Mouse (Mus musculus) forebrain, embryonic 11.5 days (tissue): ENCODE measurements around the gene Ehmt1. TPM values are rescaled to one million over a fixed set of nuclear protein-coding genes. Genes with fewer than 3 reads are reported as not detected.

ENCODE experiments used
- ATAC-seq: fragments of 200-750 bp; cut with Nextera tagmentation; replicated peaks from 2 replicates; pipeline ENCODE4 v1.8.0; 2017; ENCODE audit warnings: moderate TSS enrichment; ENCODE audit not compliant: low FRiP score
- DNase-seq: peaks from one replicate; pipeline ENCODE4 v3.0.0-alpha.2; 2017; ENCODE audit warnings: low spot score
- H3K27ac ChIP-seq: fragments of 300-500 bp; sonication (generic); 2 replicates; pipeline ENCODE4 v1.5.1; 2014; ENCODE audit warnings: low read depth, low read length
- H3K27me3 ChIP-seq: fragments of 300-500 bp; sonication (generic); 2 replicates; pipeline ENCODE4 v1.6.1; 2014; ENCODE audit warnings: mild to moderate bottlenecking, low read length, mixed read lengths; ENCODE audit not compliant: control insufficient read depth, insufficient read depth
- H3K36me3 ChIP-seq: fragments of 300-500 bp; sonication (generic); 2 replicates; pipeline ENCODE4 v1.6.1; 2014; ENCODE audit warnings: mild to moderate bottlenecking, low read length, moderate library complexity, mixed read lengths; ENCODE audit not compliant: control insufficient read depth, insufficient read depth
- H3K4me1 ChIP-seq: fragments of 300-500 bp; sonication (generic); replicated peaks from 2 replicates; pipeline ENCODE4 v1.6.1; 2014; ENCODE audit warnings: low read length, mixed read lengths; ENCODE audit not compliant: control insufficient read depth, insufficient read depth
- H3K4me2 ChIP-seq: fragments of 300-500 bp; sonication (generic); 2 replicates; pipeline ENCODE4 v1.6.1; 2014; ENCODE audit warnings: low read depth, mild to moderate bottlenecking, low read length, moderate library complexity, mixed read lengths; ENCODE audit not compliant: severe bottlenecking
- H3K4me3 ChIP-seq: fragments of 300-500 bp; sonication (generic); 2 replicates; pipeline ENCODE4 v1.5.1; 2014; ENCODE audit warnings: low read depth, low read length
- H3K9ac ChIP-seq: fragments of 300-500 bp; sonication (generic); 2 replicates; pipeline ENCODE4 v1.6.1; 2014; ENCODE audit warnings: low read length
- H3K9me3 ChIP-seq: fragments of 300-500 bp; sonication (generic); 2 replicates; pipeline ENCODE4 v1.6.1; 2016; ENCODE audit warnings: low read length, mixed read lengths; ENCODE audit not compliant: control insufficient read depth
- WGBS: fragments of 180-500 bp; shearing (Covaris S2); extraction: QIAGEN DNeasy Blood & Tissue Kit; methylation state at CpG from one replicate; pipeline ENCODE4 v1.1.7; 2014; 5-methylcytosine and 5-hydroxymethylcytosine counted together
- polyA plus RNA-seq: library from polyadenylated mRNA; unstranded; fragments of >200 nt; fragmentation: Nextera tagmentation; extraction: Ambion mirVana; gene quantifications from 2 replicates; pipeline ENCODE4 v1.2.1, GENCODE M21; 2014

Ehmt1 gene
- polyA plus RNA-seq, 1 experiment from 2014 or later: 123 TPM

DNA sequence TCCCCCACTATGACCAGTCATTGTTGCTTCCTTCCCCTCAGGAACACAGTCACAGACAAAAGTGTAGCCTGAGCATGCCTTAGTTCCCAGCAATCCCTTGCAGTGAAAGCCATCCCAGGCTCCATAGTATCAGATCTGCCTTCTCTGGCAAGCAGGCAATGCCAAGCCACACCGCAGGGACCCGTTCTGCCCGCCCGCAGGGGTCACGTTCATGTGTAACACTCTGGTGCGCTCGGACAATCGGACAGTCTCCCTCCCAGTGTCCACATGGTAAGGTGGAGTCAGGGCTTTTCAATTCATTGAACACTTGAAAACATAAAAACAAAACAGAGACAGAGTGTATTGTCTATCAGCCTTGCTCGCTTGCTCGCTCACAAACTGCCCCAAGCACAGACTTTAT, 111.7 kb downstream of the Ehmt1 start:
- H3K27me3 ChIP-seq: no peaks in the 10 kb centered on the region
- H3K9me3 ChIP-seq: no peaks in the 10 kb centered on the region
- 80% methylated on average over 10 of the region's 10 CpGs for WGBS
- DNase-seq (no peak), ATAC-seq (no peak)
- no peak overlapping the region for H3K9ac ChIP-seq
- no peak overlapping the region for H3K4me2 ChIP-seq
- no peaks in the 10 kb centered on the region for H3K4me1 ChIP-seq
- H3K4me3 ChIP-seq: no peak overlapping the region
- H3K36me3 ChIP-seq: peaks cover 20% of the 10 kb centered on the region
- H3K27ac ChIP-seq: no peak overlapping the region

DNA sequence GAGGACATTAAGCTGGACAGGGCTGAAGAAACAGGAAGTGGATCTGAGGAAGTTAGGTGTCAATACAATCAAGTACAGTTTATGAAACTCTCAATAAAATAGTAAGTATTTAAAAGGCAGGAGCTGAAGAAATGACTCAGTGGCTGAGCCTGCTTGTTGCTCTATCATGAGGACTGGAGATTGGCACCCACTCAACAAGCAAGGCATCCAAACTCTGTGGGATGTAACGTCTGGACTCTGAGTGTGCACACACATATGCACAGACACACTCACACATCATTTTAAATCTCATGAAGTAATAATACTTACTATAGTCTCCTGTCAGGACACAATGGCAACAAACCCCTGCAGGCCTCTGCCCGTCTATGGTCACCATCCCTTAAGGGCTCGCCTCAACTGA, 112.4 kb downstream of the Ehmt1 start:
- Histone ChIP-seq H3K36me3 (peaks cover 24% of the 10 kb centered on the region), H3K9me3 (no peaks in the 10 kb centered on the region), H3K27me3 (no peaks in the 10 kb centered on the region), H3K27ac (no peak overlapping the region), H3K4me1 (no peaks in the 10 kb centered on the region), H3K4me3 (no peak overlapping the region), H3K9ac (no peak overlapping the region), H3K4me2 (no peak overlapping the region)
- ATAC-seq (no peak), DNase-seq (no peak)
- WGBS: 91% methylated on average over 3 of the region's 3 CpGs

DNA sequence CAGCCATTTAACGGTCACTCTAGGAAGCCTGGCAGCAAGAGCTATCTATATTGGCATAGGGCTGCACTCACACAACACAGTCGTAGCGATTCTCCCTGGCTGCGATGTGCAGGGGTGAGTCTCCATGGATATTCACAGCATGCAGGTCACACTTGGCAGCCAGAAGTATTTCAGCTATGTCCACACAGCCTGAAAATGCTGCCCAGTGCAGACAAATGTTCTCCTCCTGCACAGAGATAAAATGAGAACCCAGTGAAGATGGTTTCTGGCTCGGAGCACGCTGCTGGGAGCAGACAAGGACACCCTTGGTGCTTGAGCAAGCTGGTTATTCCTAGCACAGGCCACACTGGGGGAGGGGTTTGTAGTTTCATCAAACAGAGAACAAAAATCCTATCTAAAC, 113.3 kb downstream of the Ehmt1 start:
- Histone ChIP-seq H3K9me3 (no peaks in the 10 kb centered on the region), H3K9ac (no peak overlapping the region), H3K27ac (no peak overlapping the region), H3K4me1 (no peaks in the 10 kb centered on the region), H3K27me3 (no peaks in the 10 kb centered on the region), H3K36me3 (peaks cover 31% of the 10 kb centered on the region), H3K4me2 (no peak overlapping the region), H3K4me3 (no peak overlapping the region)
- 93% methylated on average over 6 of the region's 6 CpGs for WGBS
- ATAC-seq (no peak), DNase-seq (no peak)

DNA sequence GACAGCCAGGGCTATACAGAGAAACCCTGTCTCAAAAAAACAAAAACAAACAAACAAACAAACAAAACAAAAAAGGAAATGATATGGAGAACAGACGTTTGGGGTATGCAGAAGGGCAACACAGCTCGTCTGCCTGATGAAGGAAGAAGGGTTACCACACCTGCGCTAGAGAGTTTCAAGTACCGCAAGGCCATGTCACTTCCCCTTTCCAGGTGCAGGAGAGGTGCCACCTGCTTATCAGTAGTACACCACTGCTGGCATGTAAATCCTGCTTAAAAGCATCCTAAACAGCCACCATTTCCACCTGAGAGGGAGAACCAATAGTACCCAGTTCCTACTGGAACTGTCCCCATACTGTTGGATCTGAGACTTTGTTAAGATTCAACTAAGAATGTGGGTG, 113.8 kb downstream of the Ehmt1 start:
- H3K36me3 ChIP-seq: peaks cover 34% of the 10 kb centered on the region
- no peak for DNase-seq
- no peaks in the 10 kb centered on the region for H3K9me3 ChIP-seq
- no peaks in the 10 kb centered on the region for H3K4me1 ChIP-seq
- no peak overlapping the region for H3K4me3 ChIP-seq
- no peak for ATAC-seq
- no peak overlapping the region for H3K9ac ChIP-seq
- H3K27ac ChIP-seq: no peak overlapping the region
- no peaks in the 10 kb centered on the region for H3K27me3 ChIP-seq
- no peak overlapping the region for H3K4me2 ChIP-seq
- 96% methylated on average over 4 of the region's 4 CpGs for WGBS

DNA sequence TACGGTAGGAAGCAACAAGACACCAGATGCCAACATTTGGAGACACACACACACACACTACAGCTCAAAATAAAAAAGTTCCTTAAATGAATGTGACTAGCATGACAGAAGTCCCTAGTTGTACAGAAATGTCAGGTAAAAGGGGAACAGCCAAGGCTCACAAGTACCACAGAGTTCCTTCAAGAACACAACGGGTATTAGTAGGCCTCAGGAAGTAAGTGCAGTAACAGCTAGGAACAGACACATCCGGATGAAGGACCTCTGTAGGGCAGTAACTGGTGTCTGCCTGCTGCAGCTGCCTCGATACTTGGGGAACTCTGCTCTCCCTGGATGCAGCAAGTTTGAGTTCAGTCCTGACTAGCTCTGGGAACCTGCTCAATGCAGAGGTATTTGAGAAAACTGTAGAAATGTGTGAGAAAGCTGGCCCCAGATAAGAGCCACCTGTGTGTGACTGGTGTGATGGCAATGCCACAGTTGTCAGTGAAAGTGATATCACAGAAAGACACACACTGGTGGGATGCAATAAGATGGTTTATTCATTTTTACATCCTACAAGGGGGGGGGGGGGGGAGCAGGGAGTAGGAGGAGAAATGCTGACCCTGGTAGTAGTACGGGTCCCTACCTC, 122.5 kb downstream of the Ehmt1 start:
- Histone ChIP-seq H3K9ac (no peak overlapping the region), H3K4me1 (no peaks in the 10 kb centered on the region), H3K4me3 (no peak overlapping the region), H3K9me3 (no peaks in the 10 kb centered on the region), H3K4me2 (no peak overlapping the region), H3K27ac (no peak overlapping the region), H3K36me3 (peaks cover 21% of the 10 kb centered on the region; the same call in 1 of the 2 replicates), H3K27me3 (no peaks in the 10 kb centered on the region)
- WGBS: 96% methylated on average over 5 of the region's 5 CpGs
- DNase-seq (no peak), ATAC-seq (no peak)

DNA sequence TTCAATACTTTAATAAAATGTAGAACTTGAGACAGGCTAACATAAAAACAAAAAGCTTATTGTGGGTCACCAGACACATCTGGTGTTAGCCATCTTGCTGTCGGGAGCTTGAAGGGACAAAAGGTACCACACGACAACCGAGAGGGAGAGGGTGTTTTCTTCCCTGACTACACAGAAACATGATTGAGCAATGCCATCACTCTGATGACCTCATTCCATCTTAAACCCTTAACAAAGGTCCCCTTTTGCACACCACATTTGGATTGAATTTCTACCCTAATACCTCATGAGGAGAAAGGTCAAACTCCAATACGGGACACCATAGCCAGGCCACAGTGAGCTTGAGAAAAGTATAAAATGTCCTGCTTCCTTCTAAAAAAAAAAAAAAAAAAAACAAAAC, 132.2 kb downstream of the Ehmt1 start:
- Histone ChIP-seq H3K27ac (no peak overlapping the region), H3K27me3 (no peaks in the 10 kb centered on the region), H3K9ac (no peak overlapping the region), H3K4me3 (no peak overlapping the region), H3K4me1 (no peaks in the 10 kb centered on the region), H3K4me2 (no peak overlapping the region), H3K36me3 (peaks cover 10% of the 10 kb centered on the region; the same call in 1 of the 2 replicates), H3K9me3 (no peaks in the 10 kb centered on the region)
- 57% methylated on average over 4 of the region's 4 CpGs for WGBS
- ATAC-seq (no peak), DNase-seq (no peak)

DNA sequence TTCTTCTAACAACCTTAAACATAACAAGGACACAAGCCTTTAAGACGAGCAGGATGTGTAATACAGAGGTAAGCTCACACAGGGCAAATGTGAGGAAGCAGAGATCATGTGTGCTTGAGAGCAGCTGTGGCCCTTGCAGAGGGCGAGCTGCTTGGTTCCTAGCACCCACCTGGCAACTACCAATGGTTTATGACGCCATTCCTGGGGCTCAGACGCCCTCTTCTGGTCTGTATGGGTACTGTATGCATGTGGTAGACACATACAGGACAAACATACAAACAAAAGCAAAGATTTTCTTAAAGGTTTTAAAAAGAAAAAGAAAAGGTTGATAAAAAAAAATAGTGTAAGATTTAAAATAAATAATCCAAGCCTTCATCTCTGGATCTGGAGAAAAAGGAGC, 138.2 kb downstream of the Ehmt1 start:
- H3K4me1 ChIP-seq: no peaks in the 10 kb centered on the region
- no peaks in the 10 kb centered on the region for H3K9me3 ChIP-seq
- ATAC-seq: no peak
- no peak overlapping the region for H3K4me2 ChIP-seq
- H3K9ac ChIP-seq: no peak overlapping the region
- H3K36me3 ChIP-seq: no peaks in the 10 kb centered on the region
- no peak overlapping the region for H3K27ac ChIP-seq
- no peak for DNase-seq
- 52% methylated on average over 4 of the region's 4 CpGs for WGBS
- no peaks in the 10 kb centered on the region for H3K27me3 ChIP-seq
- H3K4me3 ChIP-seq: no peak overlapping the region

DNA sequence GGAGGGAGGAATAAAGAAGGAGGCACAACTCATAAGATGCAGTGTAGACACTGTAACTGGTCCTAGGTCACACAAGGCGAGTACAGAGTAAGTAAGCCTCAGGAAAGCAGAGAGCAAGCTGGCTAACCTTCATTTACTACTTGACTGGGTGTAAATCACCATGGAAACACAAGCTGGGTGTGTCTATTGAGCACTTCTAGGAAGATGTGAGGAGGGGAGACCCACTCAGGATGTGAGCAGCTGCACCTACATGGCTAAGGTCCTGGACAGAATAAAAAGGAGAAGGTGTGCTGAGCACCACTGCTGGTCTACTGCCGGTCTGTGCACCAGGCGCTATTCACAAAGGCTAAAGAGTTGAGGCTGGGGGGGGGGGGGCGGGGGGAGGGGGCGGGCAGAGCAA, 142.6 kb downstream of the Ehmt1 start:
- DNase-seq (no peak), ATAC-seq (no peak)
- no peaks in the 10 kb centered on the region for H3K36me3 ChIP-seq
- WGBS: 13% methylated on average over 4 of the region's 5 CpGs
- no peak overlapping the region for H3K27ac ChIP-seq
- H3K4me1 ChIP-seq: no peaks in the 10 kb centered on the region
- no peaks in the 10 kb centered on the region for H3K27me3 ChIP-seq
- H3K9ac ChIP-seq: no peak overlapping the region
- no peak overlapping the region for H3K4me2 ChIP-seq
- no peak overlapping the region for H3K4me3 ChIP-seq
- no peaks in the 10 kb centered on the region for H3K9me3 ChIP-seq

DNA sequence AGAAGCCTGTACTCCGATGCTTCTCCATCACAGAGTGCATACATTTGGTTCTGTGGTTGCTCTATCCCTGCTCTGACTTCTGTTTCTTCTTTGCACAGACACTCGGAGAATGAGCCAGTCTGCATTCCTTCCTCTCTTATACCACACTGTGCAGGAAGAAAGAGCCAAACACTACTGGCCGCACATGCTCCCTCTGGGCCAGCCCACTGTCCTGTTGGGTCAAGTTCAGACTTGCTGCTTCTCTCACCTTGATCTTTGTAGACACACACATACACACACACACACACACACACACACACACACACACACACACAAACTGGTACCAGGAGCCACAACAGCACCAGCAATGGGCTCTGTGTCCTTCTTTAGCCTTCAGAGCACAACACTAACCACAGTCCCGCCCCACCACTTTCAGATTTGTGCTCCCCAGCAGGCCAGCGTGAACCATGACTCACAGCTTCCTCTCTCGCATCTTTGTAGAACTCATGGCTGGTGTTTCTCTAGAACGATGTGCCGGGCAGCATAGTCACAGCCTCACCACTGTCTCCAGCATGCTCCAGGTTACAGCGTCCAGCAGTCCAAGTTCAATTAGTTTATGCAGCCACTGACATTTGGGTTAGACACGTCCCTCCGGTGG, 143.3 kb downstream of the Ehmt1 start:
- H3K9me3 ChIP-seq: no peaks in the 10 kb centered on the region
- no peak overlapping the region for H3K4me3 ChIP-seq
- H3K27me3 ChIP-seq: no peaks in the 10 kb centered on the region
- H3K4me2 ChIP-seq: no peak overlapping the region
- no peak for ATAC-seq
- no peaks in the 10 kb centered on the region for H3K36me3 ChIP-seq
- WGBS: 82% methylated on average over 11 of the region's 11 CpGs
- no peak for DNase-seq
- H3K27ac ChIP-seq: no peak overlapping the region
- H3K9ac ChIP-seq: no peak overlapping the region
- no peaks in the 10 kb centered on the region for H3K4me1 ChIP-seq
